Mouse (Mus musculus): ENCODE measurements around the gene Scnm1. TPM values are rescaled to one million over a fixed set of nuclear protein-coding genes. Genes with fewer than 3 reads are reported as not detected.

The Scnm1 gene
- total RNA-seq, 1 experiment = 38.1 TPM

DNA sequence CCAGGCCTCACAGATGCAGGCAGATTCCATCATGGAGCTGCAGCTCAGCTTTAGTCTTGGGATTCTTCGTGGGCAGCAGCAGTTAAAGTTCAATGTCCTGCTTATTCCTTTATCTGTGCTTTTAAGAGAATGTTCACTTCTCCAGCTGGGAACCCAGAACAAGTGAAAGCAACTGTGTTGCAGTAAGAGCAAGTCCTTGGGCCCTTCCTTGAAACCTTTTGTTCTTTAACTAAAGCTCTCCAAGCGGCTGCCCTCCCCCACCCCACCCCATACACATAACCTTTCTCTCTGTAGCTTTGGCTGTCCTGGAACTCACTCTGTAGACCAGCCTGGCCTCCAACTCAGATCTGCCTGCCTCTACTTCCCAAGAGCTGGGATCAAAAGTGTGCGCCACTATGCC lies 42.7 kb upstream of the Scnm1 start:
- Histone ChIP-seq H3K4me3 (ENCODE audit: insufficient read depth in 1 of 2, low read depth in 1 of 2, low read length in 2 of 2, poor library complexity in 1 of 2, severe bottlenecking in 1 of 2) (no peak overlapping the region), H3K9me3 (ENCODE audit: control insufficient read depth, insufficient read depth, low read depth, low read length) (no peaks in the 10 kb centered on the region), H3K9ac (ENCODE audit: insufficient read depth, low read depth, low read length, poor library complexity, severe bottlenecking) (no peak overlapping the region; the same call in 1 of the 2 replicates), H3K27ac (ENCODE audit: insufficient read depth, low read depth, low read length, poor library complexity, severe bottlenecking) (no peak overlapping the region; the same call in 1 of the 2 replicates), H3K4me1 (ENCODE audit: control insufficient read depth in 2 of 2, insufficient read depth in 2 of 2, low read length in 2 of 2, poor library complexity in 1 of 2) (peaks cover 4% of the 10 kb centered on the region in 2 experiments; a peak in 3 of 4 replicates), H3K36me3 (ENCODE audit: control insufficient read depth, insufficient read depth, low read length, poor library complexity, severe bottlenecking) (peaks cover 3% of the 10 kb centered on the region; the same call in 1 of the 2 replicates)
- in situ Hi-C loops (cut with MboI; ENCODE audit: low sequenced_read_pairs in 2 of 2, unreplicated experiment in 2 of 2) = no loop called here
- peak; percentile 26 for DNase-seq (ENCODE audit: low read depth, low spot score)
- TF ChIP-seq CHD2 (IDR thresholded peaks at IDR 0.05; ENCODE audit: low read depth, low read length) (no peak), MAFK (IDR thresholded peaks at IDR 0.05; ENCODE audit: insufficient read depth, low read depth, low read length) (no peak), ZC3H11A (IDR thresholded peaks at IDR 0.05; ENCODE audit: borderline replicate concordance, low read depth, low read length) (no peak), ZNF384 (IDR thresholded peaks at IDR 0.05; ENCODE audit: low read depth, low read length) (no peak), HCFC1 (IDR thresholded peaks at IDR 0.05; ENCODE audit: borderline replicate concordance, insufficient read depth, low read length) (no peak)

- no peak for TF ChIP-seq HCFC1 (IDR thresholded peaks at IDR 0.05; ENCODE audit: borderline replicate concordance, insufficient read depth, low read length)
- TF ChIP-seq ZNF384 (IDR thresholded peaks at IDR 0.05; ENCODE audit: low read depth, low read length) = no peak
- no peak for TF ChIP-seq MAFK (IDR thresholded peaks at IDR 0.05; ENCODE audit: insufficient read depth, low read depth, low read length)
- no peak for TF ChIP-seq CHD2 (IDR thresholded peaks at IDR 0.05; ENCODE audit: low read depth, low read length)
- TF ChIP-seq ZC3H11A (IDR thresholded peaks at IDR 0.05; ENCODE audit: borderline replicate concordance, low read depth, low read length) = no peak
- in situ Hi-C loops (cut with MboI; ENCODE audit: low sequenced_read_pairs in 2 of 2, unreplicated experiment in 2 of 2) = no loop called here
- Histone ChIP-seq H3K9me3 (ENCODE audit: control insufficient read depth, insufficient read depth, low read depth, low read length) (no peaks in the 10 kb centered on the region), H3K9ac (ENCODE audit: insufficient read depth, low read depth, low read length, poor library complexity, severe bottlenecking) (peak overlapping the region; percentile 66; the same call in 1 of the 2 replicates), H3K4me1 (ENCODE audit: control insufficient read depth in 2 of 2, insufficient read depth in 2 of 2, low read length in 2 of 2, poor library complexity in 1 of 2) (peaks cover 4% of the 10 kb centered on the region in 2 experiments; a peak in 3 of 4 replicates), H3K27ac (ENCODE audit: insufficient read depth, low read depth, low read length, poor library complexity, severe bottlenecking) (no peak overlapping the region), H3K4me3 (ENCODE audit: insufficient read depth in 1 of 2, low read depth in 1 of 2, low read length in 2 of 2, poor library complexity in 1 of 2, severe bottlenecking in 1 of 2) (peak overlapping the region; percentile 44 to 67), H3K36me3 (ENCODE audit: control insufficient read depth, insufficient read depth, low read length, poor library complexity, severe bottlenecking) (peaks cover 23% of the 10 kb centered on the region)
- peak; percentile 86 for DNase-seq (ENCODE audit: low read depth, low spot score)
These were observed 40.3 kb upstream of the Scnm1 start for GRCm38 (mm10) chr3:95174011-95174592.

- peak; percentile 12 for DNase-seq (ENCODE audit: low read depth, low spot score)
- in situ Hi-C loops (cut with MboI; ENCODE audit: low sequenced_read_pairs in 2 of 2, unreplicated experiment in 2 of 2) = no loop called here
- TF ChIP-seq HCFC1 (IDR thresholded peaks at IDR 0.05; ENCODE audit: borderline replicate concordance, insufficient read depth, low read length) = no peak
- no peak for TF ChIP-seq MAFK (IDR thresholded peaks at IDR 0.05; ENCODE audit: insufficient read depth, low read depth, low read length)
- no peak for TF ChIP-seq ZC3H11A (IDR thresholded peaks at IDR 0.05; ENCODE audit: borderline replicate concordance, low read depth, low read length)
- TF ChIP-seq CHD2 (IDR thresholded peaks at IDR 0.05; ENCODE audit: low read depth, low read length) = no peak
- no peak for TF ChIP-seq ZNF384 (IDR thresholded peaks at IDR 0.05; ENCODE audit: low read depth, low read length)
- Histone ChIP-seq H3K9me3 (ENCODE audit: control insufficient read depth, insufficient read depth, low read depth, low read length) (no peaks in the 10 kb centered on the region), H3K4me3 (ENCODE audit: insufficient read depth in 1 of 2, low read depth in 1 of 2, low read length in 2 of 2, poor library complexity in 1 of 2, severe bottlenecking in 1 of 2) (peak overlapping the region; percentile 44 to 67), H3K27ac (ENCODE audit: insufficient read depth, low read depth, low read length, poor library complexity, severe bottlenecking) (no peak overlapping the region), H3K4me1 (ENCODE audit: control insufficient read depth in 2 of 2, insufficient read depth in 2 of 2, low read length in 2 of 2, poor library complexity in 1 of 2) (peaks cover 4% of the 10 kb centered on the region in 2 experiments; a peak in 3 of 4 replicates), H3K9ac (ENCODE audit: insufficient read depth, low read depth, low read length, poor library complexity, severe bottlenecking) (peak overlapping the region; percentile 66), H3K36me3 (ENCODE audit: control insufficient read depth, insufficient read depth, low read length, poor library complexity, severe bottlenecking) (peaks cover 23% of the 10 kb centered on the region)
These were observed 39.6 kb upstream of the Scnm1 start for GRCm38 (mm10) chr3:95173256-95173949.

DNA sequence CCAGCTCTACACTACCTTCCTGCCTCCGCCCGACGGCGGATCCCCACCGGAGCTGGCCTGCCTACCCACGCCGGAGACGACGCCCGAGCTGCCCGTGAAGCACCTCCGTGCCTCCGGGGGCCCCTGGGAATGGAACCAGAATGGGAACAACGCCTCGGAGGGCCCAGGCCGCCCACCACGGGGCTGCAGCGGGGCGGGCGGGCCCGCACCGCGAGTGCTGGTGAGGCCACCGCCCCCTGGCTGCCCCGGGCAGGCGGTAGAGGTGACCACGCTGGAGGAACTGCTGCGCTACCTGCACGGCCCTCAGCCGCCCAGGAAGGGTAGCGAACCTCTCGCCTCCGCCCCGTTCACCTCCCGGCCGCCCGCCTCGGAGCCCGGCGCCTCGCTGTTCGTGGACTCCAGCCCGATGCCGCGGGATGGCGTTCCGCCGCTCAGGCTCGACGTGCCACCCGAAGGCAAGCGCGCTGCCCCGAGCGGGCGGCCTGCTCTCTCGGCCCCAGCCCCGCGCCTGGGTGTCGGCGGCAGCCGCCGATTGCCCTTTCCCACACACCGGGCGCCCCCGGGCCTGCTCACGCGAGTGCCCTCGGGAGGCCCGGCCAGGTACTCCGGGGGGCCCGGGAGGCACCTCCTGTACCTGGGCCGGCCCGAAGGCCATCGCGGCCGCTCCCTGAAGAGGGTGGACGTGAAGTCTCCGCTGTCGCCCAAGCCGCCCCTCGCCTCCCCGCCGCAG lies 38.9 kb upstream of the Scnm1 start:
- in situ Hi-C loops (cut with MboI; ENCODE audit: low sequenced_read_pairs in 2 of 2, unreplicated experiment in 2 of 2) = no loop called here
- Histone ChIP-seq H3K27ac (ENCODE audit: insufficient read depth, low read depth, low read length, poor library complexity, severe bottlenecking) (no peak overlapping the region), H3K9ac (ENCODE audit: insufficient read depth, low read depth, low read length, poor library complexity, severe bottlenecking) (peak overlapping the region; percentile 66)

More for the DNA sequence above, 38.9 kb upstream of the Scnm1 start:
- Histone ChIP-seq H3K36me3 (ENCODE audit: control insufficient read depth, insufficient read depth, low read length, poor library complexity, severe bottlenecking) (peaks cover 23% of the 10 kb centered on the region), H3K9me3 (ENCODE audit: control insufficient read depth, insufficient read depth, low read depth, low read length) (no peaks in the 10 kb centered on the region), H3K4me1 (ENCODE audit: control insufficient read depth in 2 of 2, insufficient read depth in 2 of 2, low read length in 2 of 2, poor library complexity in 1 of 2) (peaks cover 4% of the 10 kb centered on the region in 2 experiments; a peak in 3 of 4 replicates), H3K4me3 (ENCODE audit: insufficient read depth in 1 of 2, low read depth in 1 of 2, low read length in 2 of 2, poor library complexity in 1 of 2, severe bottlenecking in 1 of 2) (peak overlapping the region; percentile 44 to 67)
- no peak for DNase-seq (ENCODE audit: low read depth, low spot score)
- TF ChIP-seq MAFK (IDR thresholded peaks at IDR 0.05; ENCODE audit: insufficient read depth, low read depth, low read length) = no peak

Measured in ES-E14 (cell line).